Mouse (Mus musculus): ENCODE data around the gene Zfp74. TPM values are rescaled to one million over a fixed set of nuclear protein-coding genes. Genes with fewer than 3 reads are reported as not detected.

The Zfp74 gene
- total RNA-seq, 2 experiments from 2014 or later: 6.9 to 12.4 TPM

DNA sequence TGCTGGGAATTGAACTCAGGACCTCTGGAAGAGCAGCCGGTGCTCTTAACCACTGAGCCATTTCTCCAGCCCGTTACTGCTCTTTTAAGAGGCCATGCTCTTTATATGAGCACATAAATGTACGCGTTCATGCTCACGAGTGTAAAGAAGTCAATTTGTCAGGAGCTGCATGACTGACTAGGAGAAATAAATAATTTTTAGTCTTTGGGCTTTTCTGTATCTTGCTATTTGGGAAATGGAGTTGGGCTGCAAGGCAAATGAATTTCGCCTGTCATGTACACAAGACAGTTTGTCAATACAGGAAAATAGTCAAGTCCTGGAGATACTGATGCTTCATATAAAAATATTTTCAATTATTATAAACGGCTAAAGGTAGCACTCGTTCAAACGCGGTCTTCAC is 803 bp downstream of the Zfp74 start:
- no peak for ATAC-seq (replicated peaks; ENCODE audit: poor library complexity, severe bottlenecking)

DNA sequence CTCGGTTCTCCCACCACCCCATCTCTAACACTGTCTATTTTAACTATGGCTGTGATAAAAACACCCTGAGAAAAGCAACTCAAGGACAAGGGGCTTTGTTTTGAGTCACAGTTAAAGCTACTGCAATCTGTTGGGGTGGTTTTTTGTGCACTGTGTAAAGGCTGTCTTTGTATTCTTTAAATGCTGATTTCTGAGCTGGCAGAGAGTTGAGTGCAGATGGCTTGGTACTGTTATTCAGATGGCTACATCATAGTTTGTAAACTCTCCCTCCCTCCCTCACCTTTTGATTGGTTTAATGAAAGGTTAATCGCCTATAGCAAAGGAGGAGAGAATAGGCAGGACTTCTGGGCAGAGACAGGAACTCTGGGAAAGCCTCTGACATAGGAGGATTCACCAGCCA is 9.7 kb downstream of the Zfp74 start:
- ATAC-seq (replicated peaks; ENCODE audit: poor library complexity, severe bottlenecking): no peak

DNA sequence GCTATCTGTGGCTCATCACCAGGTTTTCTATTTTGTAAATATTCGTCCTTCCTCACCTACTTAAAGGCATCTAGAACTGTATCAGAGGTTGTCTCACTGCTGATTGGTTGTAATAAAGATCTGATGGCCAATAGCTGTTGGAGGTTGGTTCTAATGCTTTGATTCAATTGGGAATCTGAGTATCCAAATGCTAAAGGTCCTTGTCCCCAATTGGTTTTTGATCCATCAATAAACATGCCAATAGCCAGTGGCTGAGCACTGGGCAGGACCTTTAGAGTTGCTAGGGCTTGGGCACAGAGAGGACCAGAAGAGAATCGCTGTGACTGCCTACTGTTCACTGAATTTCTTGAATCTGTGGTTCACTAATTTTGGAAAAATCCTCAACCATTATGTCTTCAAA is 10.2 kb downstream of the Zfp74 start:
- no peak for ATAC-seq (replicated peaks; ENCODE audit: poor library complexity, severe bottlenecking)

DNA sequence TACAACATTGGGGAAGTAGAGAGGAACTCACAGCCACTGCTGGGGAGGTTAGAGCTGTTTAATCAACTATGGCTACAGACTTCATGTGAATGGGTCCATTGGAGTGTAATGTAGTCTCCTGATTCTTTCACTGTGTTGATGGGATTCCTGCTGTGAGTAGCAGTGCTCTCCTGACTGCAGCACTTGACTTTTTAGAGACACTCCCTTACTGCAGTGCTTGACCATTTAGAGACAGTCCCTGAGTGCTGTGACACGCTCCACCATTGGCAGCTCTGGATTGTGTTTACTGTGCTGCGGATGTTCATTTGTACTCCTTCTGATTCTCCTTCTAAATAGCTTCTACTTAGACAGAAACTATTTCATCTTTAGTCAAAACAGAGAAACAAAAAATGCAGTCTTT is 11.1 kb downstream of the Zfp74 start:
- ATAC-seq (replicated peaks; ENCODE audit: poor library complexity, severe bottlenecking): no peak

DNA sequence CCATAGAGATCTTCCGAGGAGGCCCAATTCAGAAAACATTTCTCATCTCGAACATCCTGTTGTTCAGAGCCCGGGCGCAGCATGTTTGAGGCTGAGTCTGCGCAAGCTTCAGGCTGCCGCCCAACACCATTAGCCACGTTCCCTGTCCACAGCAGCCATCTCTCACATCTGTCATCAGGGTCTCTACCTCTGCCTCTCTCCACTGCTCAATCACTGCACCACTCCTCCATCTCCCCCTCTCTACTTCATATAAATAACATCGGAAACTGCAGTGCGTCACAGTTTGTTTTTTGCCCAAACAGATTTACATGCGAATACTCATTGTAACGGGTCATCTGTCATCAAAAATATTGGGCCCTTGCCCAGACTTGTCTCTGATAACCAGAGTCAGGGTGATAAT is 12.9 kb downstream of the Zfp74 start:
- ATAC-seq (replicated peaks; ENCODE audit: poor library complexity, severe bottlenecking): no peak

DNA sequence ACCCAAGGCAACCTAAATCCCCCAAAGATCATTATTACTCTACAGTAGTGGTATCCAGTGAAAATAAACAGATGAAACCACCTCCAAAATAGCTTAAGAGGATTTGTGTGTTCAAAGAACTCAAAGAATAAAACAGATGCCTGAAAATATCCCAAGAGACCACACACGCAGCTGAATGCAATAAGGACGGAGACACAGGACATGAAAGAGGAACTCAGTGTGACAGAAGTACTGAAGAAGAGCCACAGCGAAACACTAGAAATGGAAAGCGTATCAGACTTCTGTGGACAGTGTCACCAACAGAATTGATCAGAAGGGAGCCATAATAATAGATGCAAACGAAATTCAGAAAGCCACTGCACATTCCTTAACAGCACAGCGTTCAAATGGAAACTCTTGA is 15.0 kb downstream of the Zfp74 start:
- no peak for ATAC-seq (replicated peaks; ENCODE audit: poor library complexity, severe bottlenecking)

DNA sequence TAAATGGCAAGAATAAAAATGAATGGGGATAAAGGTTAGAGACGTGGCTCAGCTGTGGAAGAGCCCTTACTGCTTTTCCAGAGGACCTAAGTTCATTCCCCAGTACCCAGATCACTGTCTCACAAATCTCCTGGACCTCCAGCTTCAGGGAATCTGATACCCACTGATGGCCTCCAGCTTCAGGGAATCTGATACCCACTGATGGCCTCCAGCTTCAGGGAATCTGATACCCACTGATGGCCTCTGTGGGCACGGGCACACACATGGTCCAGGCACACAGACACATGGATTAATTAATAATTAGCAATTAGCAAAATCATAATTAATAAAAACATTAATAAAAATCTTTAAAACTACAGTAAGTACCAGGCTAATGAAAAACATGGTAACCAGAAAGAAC is 31.1 kb downstream of the Zfp74 start:
- ATAC-seq (replicated peaks; ENCODE audit: poor library complexity, severe bottlenecking): no peak

DNA sequence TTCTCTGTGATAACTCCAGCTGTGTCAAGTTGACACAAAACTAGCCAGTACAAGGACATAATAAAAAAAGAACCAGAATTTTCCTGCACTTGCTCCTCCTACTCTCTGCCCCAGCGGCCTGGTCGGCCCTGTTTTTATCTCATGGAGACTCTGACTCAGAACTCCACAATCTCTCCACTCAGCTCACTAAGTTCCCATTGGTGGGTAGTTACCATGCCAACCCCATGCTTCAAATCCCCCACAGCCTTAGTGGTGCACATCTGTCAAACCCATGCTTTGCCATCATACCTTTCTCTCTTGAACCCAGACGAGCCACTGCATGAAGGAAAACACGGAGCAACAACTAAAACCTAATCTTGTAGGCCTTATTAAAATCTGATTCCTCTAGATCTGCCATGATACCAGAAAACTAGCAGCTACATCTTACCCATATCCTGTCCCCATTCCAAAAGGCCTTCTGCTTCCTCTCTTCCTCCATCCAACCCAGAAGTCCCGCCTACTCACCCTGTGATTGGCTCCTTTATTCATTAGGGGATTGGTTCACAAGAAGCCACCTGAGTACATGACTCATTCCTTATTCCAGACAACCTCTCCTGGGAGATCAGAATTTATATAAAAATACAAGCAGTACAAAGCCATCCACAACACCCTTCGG is 32.3 kb downstream of the Zfp74 start:
- ATAC-seq (replicated peaks; ENCODE audit: poor library complexity, severe bottlenecking): no peak

DNA sequence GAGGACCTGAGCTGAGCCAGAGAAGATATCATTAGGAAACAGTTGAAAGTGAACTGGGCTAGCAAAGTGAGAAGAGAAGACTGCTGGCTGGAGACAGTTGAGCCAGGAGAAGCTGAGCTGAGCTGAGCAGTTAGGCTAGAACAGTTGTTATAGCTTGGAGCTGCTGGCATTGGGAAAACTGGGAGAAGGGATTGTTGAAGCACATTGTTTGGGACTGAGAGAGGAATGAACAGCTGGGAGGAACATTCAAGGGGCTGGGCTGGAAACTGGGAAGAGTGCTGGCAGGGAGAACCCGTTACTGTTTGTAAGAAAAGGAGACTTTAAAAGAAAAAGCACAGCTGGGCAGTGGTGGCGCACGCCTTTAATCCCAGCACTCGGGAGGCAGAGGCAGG is 35.8 kb downstream of the Zfp74 start:
- no peak for ATAC-seq (replicated peaks; ENCODE audit: poor library complexity, severe bottlenecking)

DNA sequence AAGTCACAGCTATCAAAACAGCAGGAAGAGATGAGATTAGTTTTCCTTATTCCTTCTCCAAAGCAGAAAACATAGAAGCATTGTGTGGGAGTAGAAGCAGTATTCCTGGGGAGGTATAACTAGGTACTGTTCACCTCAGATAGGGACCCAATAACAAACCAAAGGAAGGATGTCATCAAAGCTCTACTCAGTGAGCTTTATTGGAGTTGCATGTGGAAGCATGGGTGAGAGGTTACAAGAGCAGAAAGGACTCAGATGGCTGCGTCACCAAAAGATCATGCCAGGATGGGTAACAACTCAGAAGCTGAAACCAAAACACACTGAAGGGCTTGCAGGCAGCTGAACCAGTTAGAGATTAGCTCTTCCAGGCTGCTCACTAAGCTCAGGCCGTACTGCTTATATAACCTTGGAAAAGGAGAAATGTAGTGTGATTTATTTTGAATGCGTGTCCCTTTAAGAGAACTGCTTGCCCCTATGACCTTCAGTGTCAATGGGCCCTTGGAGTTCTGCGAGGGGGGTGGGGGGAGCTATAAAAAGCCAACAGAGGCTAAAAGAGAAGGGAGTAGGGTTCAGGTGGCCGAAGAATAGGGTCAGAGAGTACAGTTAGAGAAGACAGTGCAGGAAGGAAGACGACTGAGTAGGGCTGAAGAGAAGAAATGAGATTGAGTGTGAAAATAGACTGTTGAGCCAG is 36.4 kb downstream of the Zfp74 start:
- no peak for ATAC-seq (replicated peaks; ENCODE audit: poor library complexity, severe bottlenecking)

DNA sequence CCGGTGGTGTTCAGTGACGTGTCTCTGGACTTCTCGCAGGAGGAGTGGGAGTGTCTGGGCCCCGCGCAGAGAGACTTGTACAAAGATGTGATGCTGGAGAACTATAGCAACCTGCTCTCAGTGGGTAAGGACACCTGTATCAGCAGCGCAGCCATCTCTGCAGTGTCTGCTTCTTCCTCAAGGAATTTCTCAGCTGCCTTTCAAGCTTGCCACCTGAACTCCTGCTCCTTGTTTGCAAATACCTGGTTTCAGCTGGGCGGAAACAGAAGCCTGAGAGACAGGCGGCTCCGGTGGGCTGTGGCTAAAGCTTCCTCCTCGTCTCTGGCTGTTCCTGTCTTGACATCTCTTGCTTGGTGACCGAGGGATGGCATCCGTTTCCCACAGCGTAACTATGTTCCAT is 41.7 kb downstream of the Zfp74 start:
- ATAC-seq (replicated peaks; ENCODE audit: poor library complexity, severe bottlenecking): no peak

DNA sequence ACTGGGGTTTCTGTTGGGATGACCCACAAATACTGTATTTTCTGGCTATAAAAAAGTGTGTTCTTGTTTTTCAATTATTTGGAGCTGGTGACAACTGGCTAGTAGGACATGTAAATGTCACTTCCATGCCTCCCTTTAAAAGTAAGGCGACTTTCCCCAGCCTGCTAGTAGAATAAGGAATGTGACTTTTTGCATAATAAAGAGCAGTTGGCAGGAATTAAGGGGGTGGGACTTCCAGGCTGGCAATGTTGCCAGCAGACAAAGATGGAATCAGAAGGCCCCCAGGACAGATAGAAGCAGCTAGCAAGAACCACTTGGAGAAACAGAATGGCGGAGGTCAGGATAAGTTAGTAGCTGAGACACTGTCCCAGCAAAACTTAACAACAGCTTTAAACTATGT is 43.6 kb downstream of the Zfp74 start:
- ATAC-seq (replicated peaks; ENCODE audit: poor library complexity, severe bottlenecking): no peak

DNA sequence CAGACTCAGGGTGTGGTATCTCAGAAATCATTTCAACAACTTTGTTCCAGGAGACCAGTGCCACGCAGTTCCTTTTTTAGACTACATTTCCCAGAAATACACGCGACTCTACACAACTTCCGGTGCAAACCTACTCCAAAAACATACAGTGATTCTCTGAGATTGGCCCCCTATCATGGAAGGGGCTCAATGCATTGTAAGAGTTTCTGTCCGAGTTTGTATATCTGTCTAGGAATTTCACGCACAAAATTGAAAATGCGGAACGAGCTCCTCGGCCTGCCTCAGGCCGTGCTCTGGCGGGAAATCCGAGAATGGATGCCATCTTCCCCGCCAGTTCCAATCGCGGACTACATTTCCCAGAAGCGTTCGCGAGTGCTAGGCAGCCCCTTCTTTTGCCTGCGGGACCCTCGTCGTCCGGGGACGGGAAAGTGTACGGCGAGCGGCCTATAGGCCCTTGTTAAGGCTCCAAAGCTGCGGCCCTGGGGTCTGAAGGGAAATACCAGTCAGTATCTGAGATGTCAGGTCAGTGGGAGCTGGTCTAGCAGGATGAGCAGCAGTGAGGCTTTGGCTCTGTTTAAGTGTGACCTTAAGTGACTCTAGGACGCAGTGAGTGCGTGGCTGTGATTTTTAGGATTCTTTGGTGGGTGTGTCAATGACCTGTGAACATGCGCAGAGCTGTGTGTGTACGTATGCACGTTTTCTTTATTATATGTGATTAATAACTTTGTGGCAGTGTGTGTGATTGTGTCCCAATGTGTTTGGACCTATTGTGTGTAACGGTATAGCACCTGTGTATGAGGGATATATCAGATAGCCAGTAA is 45.5 kb downstream of the Zfp74 start, which contains the start of gene Zfp383:
Gene Zfp383 (plus strand): TSS at position 94 of the 821 bp plus-strand sequence.
- peak; percentile 74 for ATAC-seq (replicated peaks; ENCODE audit: poor library complexity, severe bottlenecking)

DNA sequence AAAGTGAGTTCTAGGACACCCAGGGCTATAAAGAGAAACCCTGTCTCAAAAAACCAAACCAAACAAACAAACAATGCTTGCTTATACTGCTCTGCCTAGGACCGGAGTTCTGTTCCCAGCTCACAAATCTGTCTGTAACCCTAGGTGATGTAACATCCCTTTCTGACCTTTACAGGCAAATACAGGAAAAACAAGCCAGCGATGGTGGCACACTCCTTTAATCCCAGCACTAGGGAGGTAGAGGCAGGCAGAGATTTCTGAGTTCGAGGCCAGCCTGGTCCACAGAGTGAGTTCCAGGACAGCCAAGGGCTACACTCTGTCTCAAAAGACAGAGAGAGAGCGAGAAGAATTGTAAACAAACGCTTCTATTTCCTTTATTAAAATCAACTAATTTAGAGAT is 46.7 kb downstream of the Zfp74 start:
- no peak for ATAC-seq (replicated peaks; ENCODE audit: poor library complexity, severe bottlenecking)

DNA sequence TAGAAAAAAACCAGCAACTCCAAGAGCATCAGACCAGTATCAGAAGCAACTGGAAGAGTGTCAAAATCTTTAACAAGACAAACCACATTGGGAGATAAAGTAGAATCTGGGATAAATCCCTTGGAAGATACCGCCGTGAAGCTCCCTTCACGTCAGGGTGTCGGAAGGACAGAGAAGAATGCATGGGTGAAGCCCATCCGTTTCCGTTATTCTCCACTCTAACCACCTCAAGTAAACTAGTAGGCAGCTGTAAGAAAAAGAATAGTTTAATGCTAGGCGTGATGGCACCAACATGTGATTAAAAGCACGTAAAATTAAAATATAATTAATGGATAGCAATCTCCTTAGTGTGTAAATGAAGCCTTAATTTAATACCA is 47.2 kb downstream of the Zfp74 start:
- ATAC-seq (replicated peaks; ENCODE audit: poor library complexity, severe bottlenecking): no peak

DNA sequence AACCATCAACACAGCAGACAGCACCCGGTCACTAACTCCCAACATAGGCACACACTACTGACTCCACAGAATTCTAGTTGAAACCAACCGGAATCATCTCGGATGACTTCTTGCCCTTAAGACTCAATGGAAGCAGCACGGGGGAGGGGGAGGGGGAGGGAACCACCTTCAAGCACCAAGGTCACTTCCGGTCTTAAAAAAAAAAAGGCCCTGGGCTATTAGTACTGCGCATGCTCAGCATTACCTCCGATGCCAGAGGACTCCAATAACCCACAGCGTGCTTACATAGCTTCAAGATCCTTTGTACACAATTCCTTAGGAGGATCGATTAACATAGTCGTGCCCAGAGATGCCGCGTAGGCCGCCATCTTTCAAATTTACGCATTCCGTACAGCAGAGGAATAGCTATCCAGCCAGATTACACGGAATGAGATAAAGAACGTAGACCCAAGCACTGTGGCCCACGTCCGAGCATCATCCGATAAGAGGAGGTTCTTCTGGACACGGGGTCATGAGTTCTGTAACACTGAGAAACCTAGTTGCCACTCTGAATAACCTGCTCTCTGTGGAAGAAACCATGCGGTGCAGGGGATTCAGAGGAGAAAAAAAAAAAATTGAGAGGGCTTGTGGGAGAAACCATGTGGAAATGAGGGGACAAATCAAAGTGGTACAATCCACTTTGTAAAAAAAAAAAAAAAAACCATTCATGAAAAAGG is 47.8 kb downstream of the Zfp74 start, which contains the start of gene Zfp27:
Gene Zfp27 (minus strand): TSS at position 607 of the 716 bp plus-strand sequence.
- peak; percentile 83 for ATAC-seq (replicated peaks; ENCODE audit: poor library complexity, severe bottlenecking)

DNA sequence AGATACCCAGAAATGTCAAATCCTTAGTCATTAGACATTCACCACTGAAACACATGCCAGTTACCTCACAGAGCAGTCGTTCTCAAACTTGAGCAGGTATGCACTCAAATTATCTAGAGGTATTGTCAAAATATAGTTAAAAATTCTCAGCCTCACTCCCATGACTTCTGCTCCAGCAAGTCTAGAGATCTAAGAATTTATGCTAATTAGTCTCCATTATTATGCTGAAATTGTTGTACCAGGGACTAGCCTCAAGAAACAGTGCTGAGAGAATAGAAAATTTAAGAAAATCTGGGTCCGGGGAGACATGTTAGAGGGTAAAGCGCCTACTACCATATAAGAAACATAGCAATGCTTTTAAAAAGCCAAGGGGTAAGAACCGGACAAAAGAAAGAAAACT is 49.8 kb downstream of the Zfp74 start:
- ATAC-seq (replicated peaks; ENCODE audit: poor library complexity, severe bottlenecking): no peak

DNA sequence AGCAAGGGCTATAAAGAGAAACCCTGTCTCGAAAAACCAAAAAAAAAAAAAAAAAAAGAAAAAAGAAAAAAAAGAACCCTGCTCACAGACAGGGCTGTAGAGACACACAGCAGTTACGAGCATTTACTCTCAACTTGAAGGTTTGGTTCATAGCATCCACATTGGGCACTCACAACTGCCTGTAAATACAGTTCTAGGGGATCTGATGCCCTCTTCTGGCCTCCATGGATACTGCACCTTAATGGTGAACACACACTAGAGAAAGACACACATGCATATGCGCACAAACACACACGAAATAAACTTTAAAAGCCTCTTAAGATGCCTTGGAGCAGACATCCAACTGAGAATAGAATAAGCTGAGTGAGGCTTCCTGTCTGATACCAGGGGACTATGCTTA is 55.5 kb downstream of the Zfp74 start:
- ATAC-seq (replicated peaks; ENCODE audit: poor library complexity, severe bottlenecking): no peak

DNA sequence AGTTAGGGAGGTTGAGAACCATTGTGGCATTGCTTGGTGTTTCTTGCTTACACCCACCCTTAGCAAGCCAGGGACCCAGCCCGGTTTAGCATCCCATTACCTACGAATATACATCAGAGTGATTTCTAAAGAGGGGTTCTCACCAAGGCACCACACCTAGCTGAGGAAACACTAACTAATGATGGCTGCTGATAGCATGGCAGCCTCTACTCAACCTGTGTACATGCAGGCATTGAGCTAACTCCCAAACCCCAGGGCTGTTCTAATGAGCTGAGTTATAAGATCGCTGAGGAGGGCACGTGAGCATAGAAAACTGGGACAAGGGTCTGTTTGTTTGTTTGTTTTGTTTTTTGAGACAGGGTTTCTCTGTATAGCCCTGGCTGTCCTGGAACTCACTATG is 61.1 kb downstream of the Zfp74 start:
- ATAC-seq (replicated peaks; ENCODE audit: poor library complexity, severe bottlenecking): no peak

DNA sequence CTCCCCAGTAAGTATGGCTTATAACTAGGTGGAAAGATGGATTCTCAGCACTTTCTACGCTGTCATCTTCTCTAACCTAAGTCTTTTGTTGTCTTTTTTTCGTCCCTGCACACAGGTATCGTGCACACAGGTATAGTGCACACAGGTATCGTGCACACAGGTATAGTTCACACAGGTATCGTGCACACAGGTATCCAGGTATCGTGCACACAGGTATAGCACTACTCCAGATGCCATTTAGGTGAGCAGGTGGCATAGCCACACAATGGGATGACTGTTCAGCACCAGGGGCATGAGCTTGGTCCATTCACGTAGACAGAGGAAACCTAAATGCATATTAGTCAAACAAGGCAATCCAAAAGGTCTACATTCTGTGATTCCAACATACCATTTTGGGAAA is 63.4 kb downstream of the Zfp74 start:
- ATAC-seq (replicated peaks; ENCODE audit: poor library complexity, severe bottlenecking): no peak

DNA sequence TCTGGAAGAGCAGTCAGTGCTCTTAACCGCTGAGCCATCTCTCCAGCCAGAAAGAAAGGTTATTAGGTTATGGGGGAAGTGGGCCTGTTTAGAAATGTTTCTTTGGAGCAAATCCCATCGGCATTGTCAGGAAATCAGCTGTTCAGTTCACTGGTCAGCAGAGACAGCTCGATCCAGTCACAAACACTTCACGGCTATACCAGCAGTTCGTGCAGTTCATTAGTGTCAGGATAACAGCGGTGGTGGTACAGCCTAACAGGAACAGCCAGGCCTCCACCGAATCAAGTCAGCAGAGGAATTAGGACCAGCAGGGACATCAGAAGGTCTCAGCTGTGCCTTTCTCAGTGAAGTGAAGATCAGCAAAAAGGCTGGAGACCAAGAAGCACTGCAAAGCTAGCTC is 73.0 kb downstream of the Zfp74 start:
- ATAC-seq (replicated peaks; ENCODE audit: poor library complexity, severe bottlenecking): no peak
